Mouse (Mus musculus) heart, adult 2 months (tissue): ENCODE results near the gene Homer1. TPM values are rescaled to one million over a fixed set of nuclear protein-coding genes. Genes with fewer than 3 reads are reported as not detected.

Experiments
- DNase-seq, 2 experiments: peaks; one replicate each; pipeline ENCODE4 v3.0.0; 2021
- H3K27ac ChIP-seq: fragments of 200-600 bp; 2 replicates; pipeline ENCODE4 v1.8.1; 2022
- H3K27me3 ChIP-seq: fragments of 200-500 bp; 2 replicates; pipeline ENCODE4 v1.6.1; 2012; ENCODE audit warnings: mild to moderate bottlenecking, low read length, inconsistent platforms, mixed read lengths; ENCODE audit not compliant: control insufficient read depth, insufficient read depth
- H3K36me3 ChIP-seq: fragments of 200-500 bp; 2 replicates; pipeline ENCODE4 v1.6.1; 2012; ENCODE audit warnings: low read length, inconsistent platforms; ENCODE audit not compliant: control insufficient read depth, insufficient read depth
- H3K4me1 ChIP-seq: fragments of 200-500 bp; 2 replicates; pipeline ENCODE4 v1.6.1; 2011; ENCODE audit warnings: low read length; ENCODE audit not compliant: control insufficient read depth, insufficient read depth
- H3K4me3 ChIP-seq: fragments of 200-600 bp; 2 replicates; pipeline ENCODE4 v1.8.1; 2022
- H3K79me2 ChIP-seq: fragments of 200-500 bp; replicated peaks from 2 replicates; pipeline ENCODE4 v1.6.1; 2012; ENCODE audit warnings: mild to moderate bottlenecking, inconsistent platforms, low read length, moderate library complexity, mixed read lengths; ENCODE audit not compliant: control insufficient read depth, insufficient read depth
- H3K9ac ChIP-seq: fragments of 200-500 bp; 2 replicates; pipeline ENCODE4 v1.6.1; 2012; ENCODE audit warnings: low read depth, mild to moderate bottlenecking, control low read depth, inconsistent platforms, low read length, mixed read lengths
- CTCF ChIP-seq: fragments of 200-600 bp; IDR thresholded peaks from 2 replicates; pipeline ENCODE4 v1.8.1; 2022; ENCODE audit warnings: antibody characterized with exemption, mild to moderate bottlenecking, moderate library complexity
- EP300 ChIP-seq: fragments of 200-500 bp; IDR thresholded peaks from 2 replicates; pipeline ENCODE4 v1.6.1; 2011; ENCODE audit warnings: low read depth, low read length, control low read depth; ENCODE audit not compliant: insufficient read depth
- POLR2A ChIP-seq: fragments of 200-500 bp; IDR thresholded peaks from 2 replicates; pipeline ENCODE4 v1.6.1; 2011; ENCODE audit warnings: mild to moderate bottlenecking, low read depth, low read length, control low read depth; ENCODE audit not compliant: insufficient read depth
- WGBS: fragments of 180-500 bp; shearing (Covaris S2); methylation state at CpG from one replicate; pipeline ENCODE4 v1.1.7; 2018; 5-methylcytosine and 5-hydroxymethylcytosine counted together
- intact Hi-C: fragments of 180-260 bp; cut with DNase I; formaldehyde crosslinking; loops from one replicate; pipeline ENCODE4 v1.15.1; 2025
- polyA plus RNA-seq: library from polyadenylated mRNA; depleted of rRNA; stranded (reverse); fragments of >200 nt; gene quantifications from 2 replicates; pipeline ENCODE4 v1.2.3, GENCODE M21; 2012
- total RNA-seq, 2 experiments: library from RNA; stranded (reverse); gene quantifications; 2 replicates each; pipeline ENCODE4 v1.2.3; 2021

Homer1 gene
- total and polyA plus RNA-seq, 3 experiments: 6.6 to 64.0 (median 54.8) TPM

DNA sequence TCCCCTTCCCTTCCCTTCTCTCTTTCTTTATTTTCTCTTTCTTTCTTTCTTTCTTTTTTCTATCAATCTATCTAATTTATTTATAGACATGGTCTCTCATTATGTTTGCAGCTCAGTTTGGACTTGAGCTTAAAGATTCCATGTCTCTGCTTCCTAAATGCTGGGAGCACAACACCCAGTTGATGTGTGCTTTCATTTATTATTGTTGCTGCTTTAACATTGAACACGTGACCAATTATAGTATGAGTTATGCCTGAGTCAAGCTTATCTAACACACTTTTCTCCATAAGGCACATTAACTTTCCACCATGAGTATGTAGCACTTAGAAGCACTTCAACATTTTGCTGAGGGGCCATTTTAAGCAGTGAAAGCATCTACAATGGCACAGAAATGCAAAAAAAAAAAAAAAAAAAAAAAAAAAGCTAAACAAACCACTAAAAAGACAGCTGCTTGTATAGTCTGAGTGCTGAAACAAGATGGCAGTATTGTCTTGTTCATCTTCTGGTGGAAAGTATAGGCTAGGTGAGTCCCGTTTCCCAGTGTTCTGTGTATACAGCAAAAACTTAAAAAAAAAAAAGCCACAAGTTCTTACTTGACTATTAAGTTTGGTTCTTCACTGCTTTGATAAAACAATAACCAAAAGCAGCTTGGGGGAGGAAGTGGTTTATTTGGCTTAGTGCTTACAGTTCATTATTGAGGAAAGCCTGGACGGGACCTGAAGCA lies 41.3 kb downstream of the Homer1 start:
- DNase-seq: no peak
- Histone ChIP-seq H3K4me1 (peaks cover 1% of the 10 kb centered on the region; the same call in 1 of the 2 replicates), H3K27me3 (no peaks in the 10 kb centered on the region), H3K9ac (no peak overlapping the region), H3K79me2 (no peaks in the 10 kb centered on the region), H3K27ac (no peak overlapping the region), H3K4me3 (no peak overlapping the region), H3K36me3 (peaks cover 3% of the 10 kb centered on the region; the same call in 1 of the 2 replicates)
- no peak for TF ChIP-seq POLR2A
- 0 out of 2 replicates have a peak, but pooled peaks have one; percentile 7 for TF ChIP-seq CTCF
- TF ChIP-seq EP300: no peak
- WGBS: 75% methylated on average over 3 of the region's 3 CpGs
- intact Hi-C loops: no loop called here

- no peak overlapping the region for H3K9ac ChIP-seq
- intact Hi-C loops: no loop called here
- TF ChIP-seq EP300 (no peak), CTCF (no peak), POLR2A (no peak)
- H3K27ac ChIP-seq: no peak overlapping the region
- H3K36me3 ChIP-seq: peaks cover 3% of the 10 kb centered on the region; the same call in 1 of the 2 replicates
- H3K4me1 ChIP-seq: peaks cover 1% of the 10 kb centered on the region; the same call in 1 of the 2 replicates
- H3K79me2 ChIP-seq: no peaks in the 10 kb centered on the region
- 81% methylated on average over 5 of the region's 5 CpGs for WGBS
- no peak for DNase-seq
- H3K4me3 ChIP-seq: no peak overlapping the region
- H3K27me3 ChIP-seq: no peaks in the 10 kb centered on the region
These were observed 43.2 kb downstream of the Homer1 start for GRCm38 (mm10) chr13:93342641-93343040.

GRCm38 (mm10) chr13:93344395-93344794 lies 45.0 kb downstream of the Homer1 start:
- Histone ChIP-seq H3K4me3 (no peak overlapping the region), H3K79me2 (no peaks in the 10 kb centered on the region), H3K36me3 (no peaks in the 10 kb centered on the region), H3K27ac (no peak overlapping the region), H3K9ac (no peak overlapping the region), H3K27me3 (no peaks in the 10 kb centered on the region), H3K4me1 (no peaks in the 10 kb centered on the region)
- TF ChIP-seq EP300 (no peak), POLR2A (no peak), CTCF (no peak)
- no peak for DNase-seq
- intact Hi-C loops: no loop called here
- WGBS: 75% methylated on average over 1 of the region's 1 CpGs

DNA sequence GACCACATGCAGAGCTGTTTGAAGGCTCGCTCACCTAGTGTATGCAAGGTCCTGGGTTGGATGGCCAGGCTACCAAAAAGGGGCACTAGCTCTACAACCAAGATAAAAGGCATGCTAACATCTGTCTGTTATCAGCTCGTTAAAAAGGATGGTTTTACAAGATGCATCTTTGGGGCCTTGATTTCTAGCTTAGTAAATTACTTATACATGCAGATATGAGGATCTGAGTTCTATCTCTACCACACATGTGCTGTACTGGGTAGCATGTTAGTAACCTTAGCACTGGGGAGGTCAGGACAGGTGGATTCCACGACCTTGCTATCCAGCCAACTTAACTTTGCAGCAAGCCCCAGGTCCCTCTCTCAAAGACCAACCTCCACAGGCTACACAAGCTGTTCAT lies 46.4 kb downstream of the Homer1 start:
- no peak for DNase-seq
- H3K79me2 ChIP-seq: no peaks in the 10 kb centered on the region
- H3K27ac ChIP-seq: no peak overlapping the region
- no peaks in the 10 kb centered on the region for H3K27me3 ChIP-seq
- no peaks in the 10 kb centered on the region for H3K4me1 ChIP-seq
- H3K36me3 ChIP-seq: no peaks in the 10 kb centered on the region
- H3K4me3 ChIP-seq: no peak overlapping the region
- 79% methylated on average over 3 of the region's 3 CpGs for WGBS
- H3K9ac ChIP-seq: no peak overlapping the region
- TF ChIP-seq POLR2A: no peak
- no peak for TF ChIP-seq EP300
- no peak for TF ChIP-seq CTCF
- intact Hi-C loops: no loop called here

GRCm38 (mm10) chr13:93352030-93352429 lies 52.6 kb downstream of the Homer1 start:
- Histone ChIP-seq H3K27me3 (no peaks in the 10 kb centered on the region), H3K27ac (no peak overlapping the region)

GRCm38 (mm10) chr13:93354420-93355278 lies 55.2 kb downstream of the Homer1 start:
- TF ChIP-seq CTCF (no peak), POLR2A (no peak)
- 74% methylated on average over 7 of the region's 7 CpGs for WGBS
- H3K36me3 ChIP-seq: no peaks in the 10 kb centered on the region

More at GRCm38 (mm10) chr13:93352030-93352429, 52.6 kb downstream of the Homer1 start:
- no peak for DNase-seq
- no peak overlapping the region for H3K4me3 ChIP-seq
- 89% methylated on average over 2 of the region's 2 CpGs for WGBS
- H3K9ac ChIP-seq: no peak overlapping the region
- H3K79me2 ChIP-seq: no peaks in the 10 kb centered on the region
- H3K36me3 ChIP-seq: no peaks in the 10 kb centered on the region
- no peak for TF ChIP-seq POLR2A
- no peak for TF ChIP-seq CTCF
- no peak for TF ChIP-seq EP300
- H3K4me1 ChIP-seq: no peaks in the 10 kb centered on the region
- intact Hi-C loops: no loop called here

More at GRCm38 (mm10) chr13:93354420-93355278, 55.2 kb downstream of the Homer1 start:
- Histone ChIP-seq H3K27ac (no peak overlapping the region), H3K4me1 (no peaks in the 10 kb centered on the region), H3K4me3 (no peak overlapping the region), H3K9ac (no peak overlapping the region), H3K27me3 (no peaks in the 10 kb centered on the region), H3K79me2 (no peaks in the 10 kb centered on the region)
- intact Hi-C loops: no loop called here
- DNase-seq: no peak
